Mouse (Mus musculus) left cerebral cortex, adult 18-20 months (tissue): ENCODE measurements around the gene Hipk2. TPM values are rescaled to one million over a fixed set of nuclear protein-coding genes. Genes with fewer than 3 reads are reported as not detected.
A peak's percentile ranks its signal among the peaks of the same experiment; 100 is the strongest.

ENCODE experiments used
- DNase-seq, 2 experiments: peaks; one replicate each; pipeline ENCODE4 v3.0.0; 2021 to 2022; ENCODE audit warnings: low spot score in 2 of 2, mixed read lengths in 1 of 2
- total RNA-seq, 2 experiments: library from RNA; stranded (reverse); gene quantifications; 2 replicates each; pipeline ENCODE4 v1.2.3; 2021

Gene Hipk2
- total RNA-seq, 2 experiments from 2014 or later, result 45.5 to 48.7 TPM

DNA sequence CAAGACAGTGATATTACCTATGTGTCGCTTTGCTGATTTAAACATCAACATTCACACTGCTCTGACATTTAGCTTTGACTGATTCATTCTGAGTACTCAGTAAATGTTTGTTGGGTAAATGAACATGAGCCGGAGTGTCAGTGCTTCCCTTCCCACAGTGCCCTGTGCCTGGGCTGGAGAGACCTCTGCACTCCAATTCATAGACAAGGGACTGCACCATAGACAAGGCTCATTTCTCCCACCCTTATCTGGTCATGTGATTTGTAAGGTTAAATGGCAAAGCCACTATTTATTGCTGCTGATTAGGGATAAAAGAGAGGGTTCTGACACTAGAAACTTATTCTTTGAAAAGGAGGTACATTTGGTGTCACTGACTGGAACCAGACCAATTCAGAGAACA lies 118.4 kb downstream of the Hipk2 start:
- DNase-seq, result no peak

DNA sequence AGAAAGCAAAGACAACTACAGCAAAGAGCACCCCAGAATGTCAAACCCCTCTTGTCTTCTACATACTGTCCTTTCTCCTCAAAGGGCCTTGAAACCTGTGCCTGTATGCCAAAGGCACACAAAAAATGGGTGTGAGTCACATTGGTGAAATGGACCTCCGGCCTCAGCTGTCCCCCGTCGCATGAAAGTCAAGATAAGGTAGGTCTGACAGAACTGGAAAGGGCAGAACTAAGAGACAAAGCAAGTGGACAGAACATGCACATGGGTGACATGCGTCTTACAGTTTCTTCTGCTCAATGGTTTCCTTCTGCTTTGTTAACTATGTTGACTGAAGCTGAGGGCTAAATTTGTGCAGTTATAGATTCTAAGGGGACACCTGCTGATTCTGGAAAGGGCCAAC lies 119.0 kb downstream of the Hipk2 start:
- DNase-seq, result no peak

DNA sequence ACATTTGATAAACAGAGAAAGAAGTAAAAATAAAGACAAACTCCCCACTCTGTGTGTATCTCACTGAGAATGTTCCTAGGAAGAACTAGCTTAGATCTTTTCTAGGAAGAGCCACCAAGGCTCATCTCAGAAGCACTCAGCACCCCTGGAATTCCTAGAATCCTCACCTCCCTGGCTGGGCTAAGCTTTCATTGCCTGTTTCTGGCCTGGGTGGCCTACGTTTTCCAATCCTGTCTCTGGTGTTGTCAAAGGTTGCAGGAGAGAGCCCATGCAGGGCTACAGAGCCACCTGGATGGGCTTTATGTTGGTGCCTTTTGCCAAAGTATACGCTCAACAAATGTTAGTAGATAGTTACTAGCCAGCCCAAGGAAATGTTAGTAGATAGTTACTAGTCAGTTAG lies 120.0 kb downstream of the Hipk2 start:
- no peak for DNase-seq

GRCm38 (mm10) chr6:38755188-38755587 lies 120.8 kb downstream of the Hipk2 start:
- DNase-seq, result no peak

DNA sequence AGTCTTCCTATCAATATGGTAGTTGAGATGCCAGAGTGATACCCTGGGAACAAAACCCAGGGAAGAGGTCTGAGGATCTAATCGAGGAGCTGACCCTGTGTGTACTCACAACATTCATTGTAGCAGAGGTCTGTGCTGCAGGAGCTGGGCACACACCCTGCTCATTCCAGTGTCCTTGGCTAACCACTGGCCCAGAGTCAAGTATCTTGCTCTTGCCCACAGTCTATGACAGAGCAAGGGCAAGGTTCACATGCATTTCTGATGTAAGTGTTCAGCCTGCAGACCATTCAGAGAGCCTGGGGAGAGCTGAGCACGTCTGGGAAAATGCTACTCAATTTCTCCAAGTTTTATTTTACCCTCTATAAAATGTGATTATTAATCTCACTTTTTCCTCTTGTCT lies 122.2 kb downstream of the Hipk2 start:
- no peak for DNase-seq

- no peak for DNase-seq
These were observed 122.9 kb downstream of the Hipk2 start for GRCm38 (mm10) chr6:38753025-38753424.

- no peak for DNase-seq
These were observed 123.5 kb downstream of the Hipk2 start for GRCm38 (mm10) chr6:38752495-38752894.

GRCm38 (mm10) chr6:38748037-38748436 lies 127.9 kb downstream of the Hipk2 start:
- no peak for DNase-seq

- no peak for DNase-seq
These were observed 132.6 kb downstream of the Hipk2 start for GRCm38 (mm10) chr6:38743351-38743750.

DNA sequence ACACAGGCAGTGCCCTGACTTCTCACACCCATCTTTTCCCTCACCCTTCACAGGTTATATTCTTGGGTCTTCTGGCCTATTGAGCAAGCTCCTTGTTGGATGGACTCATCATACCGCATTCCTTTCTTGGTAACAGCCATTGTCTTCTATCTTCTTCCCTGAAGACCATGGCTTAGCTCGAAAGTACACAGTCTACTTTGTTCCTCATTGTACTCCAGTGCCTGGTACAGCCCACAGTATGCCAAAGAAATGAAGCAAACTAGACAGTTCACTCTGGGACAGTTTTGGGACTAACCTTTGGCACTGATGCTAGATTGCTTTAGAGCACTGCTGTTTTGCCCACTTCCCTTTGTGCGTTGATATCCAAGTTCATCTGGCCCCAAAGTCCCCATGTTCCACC lies 133.5 kb downstream of the Hipk2 start:
- no peak for DNase-seq

DNA sequence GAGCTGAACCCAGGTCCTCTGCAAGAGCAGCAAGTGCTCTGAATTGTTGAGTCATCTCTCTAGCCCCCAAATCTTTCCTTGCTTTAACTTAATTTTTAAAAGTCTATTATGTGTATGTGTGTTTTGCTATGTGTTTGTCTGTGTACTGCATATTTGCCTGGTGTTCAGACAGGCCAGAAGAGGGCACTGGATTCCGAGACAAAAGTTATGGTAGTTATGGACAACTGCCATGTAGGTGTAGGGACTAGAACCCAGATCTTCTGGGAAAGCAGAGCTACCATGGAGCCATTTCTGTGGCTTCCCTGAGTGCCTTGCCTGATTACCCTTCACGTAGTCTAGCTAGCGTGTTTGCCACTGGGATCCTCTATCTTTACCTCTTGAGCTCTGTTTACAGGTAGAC lies 134.9 kb downstream of the Hipk2 start:
- no peak for DNase-seq

DNA sequence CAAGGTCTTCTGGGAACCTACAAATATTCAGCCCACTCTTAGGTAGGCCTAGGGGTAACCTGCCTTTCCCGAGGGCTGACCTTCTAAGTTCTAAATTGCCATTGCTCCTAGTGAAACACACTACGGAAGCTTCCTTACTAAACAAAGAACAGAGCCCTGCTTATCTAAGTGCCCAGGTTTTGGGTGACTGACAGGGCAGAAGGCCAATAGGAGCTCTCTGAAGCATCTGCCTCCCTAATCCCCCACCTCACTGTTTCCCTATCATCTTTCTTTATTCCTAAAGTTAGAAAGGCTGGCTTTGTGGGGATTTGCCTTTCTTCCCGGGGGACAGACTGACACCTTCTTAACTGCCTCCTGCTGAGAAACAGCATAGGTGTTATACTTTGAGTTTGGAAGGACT lies 136.7 kb downstream of the Hipk2 start:
- DNase-seq, result no peak

GRCm38 (mm10) chr6:38737763-38738162 lies 138.2 kb downstream of the Hipk2 start:
- DNase-seq, result no peak

- peak; percentile 84 to 85 for DNase-seq
These were observed 139.7 kb downstream of the Hipk2 start for GRCm38 (mm10) chr6:38736240-38736639.

GRCm38 (mm10) chr6:38732681-38733080 lies 143.3 kb downstream of the Hipk2 start:
- no peak for DNase-seq

DNA sequence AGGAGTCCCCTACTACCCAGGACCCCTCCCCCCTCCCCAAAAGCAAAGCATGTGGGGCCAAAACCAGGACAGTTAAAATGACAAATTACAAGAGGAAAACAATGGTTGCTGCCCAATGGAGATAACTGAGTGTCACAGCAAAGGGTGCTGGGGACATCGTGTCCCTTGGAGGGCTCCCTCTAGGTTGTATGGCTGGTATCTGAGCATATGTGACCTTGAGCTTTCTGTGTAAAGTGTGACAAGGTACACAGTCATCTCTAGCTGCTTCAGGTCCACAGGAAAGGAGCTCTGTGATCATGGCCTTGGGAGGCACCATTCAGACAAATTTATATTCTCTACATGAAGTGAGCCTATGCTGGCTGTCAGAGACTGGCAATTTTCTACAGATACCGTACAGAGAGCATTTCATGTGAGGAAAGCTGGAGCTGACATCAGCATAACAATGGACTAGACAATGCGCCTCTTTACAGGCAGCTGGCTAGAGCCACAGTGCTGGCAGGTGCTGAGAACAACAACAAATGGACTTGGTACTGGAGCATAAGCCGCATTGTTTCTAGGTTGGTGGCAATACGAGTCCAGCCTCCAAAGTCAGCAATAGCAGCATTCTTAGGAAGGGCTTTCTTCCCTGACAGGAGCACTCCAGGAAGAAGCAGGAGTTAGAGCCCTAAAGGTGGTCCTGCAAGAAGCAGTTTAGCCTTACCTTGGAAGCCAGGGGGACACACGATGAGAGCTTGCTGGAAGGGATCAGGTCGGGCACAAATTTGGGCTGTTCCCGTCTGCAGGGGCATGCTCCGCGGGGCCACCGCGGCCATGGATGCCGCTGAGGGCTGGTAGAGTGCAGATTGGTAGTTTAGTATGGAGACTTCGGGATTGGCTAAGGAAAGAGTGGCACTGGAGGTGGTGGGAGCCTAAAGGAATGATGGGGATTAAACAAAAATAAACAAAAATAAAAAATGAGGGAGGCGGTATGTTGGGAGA lies 145.5 kb downstream of the Hipk2 start:
- no peak for DNase-seq

GRCm38 (mm10) chr6:38725515-38725914 lies 150.4 kb downstream of the Hipk2 start:
- DNase-seq, result no peak

- no peak for DNase-seq
These were observed 154.6 kb downstream of the Hipk2 start for GRCm38 (mm10) chr6:38721361-38721760.

DNA sequence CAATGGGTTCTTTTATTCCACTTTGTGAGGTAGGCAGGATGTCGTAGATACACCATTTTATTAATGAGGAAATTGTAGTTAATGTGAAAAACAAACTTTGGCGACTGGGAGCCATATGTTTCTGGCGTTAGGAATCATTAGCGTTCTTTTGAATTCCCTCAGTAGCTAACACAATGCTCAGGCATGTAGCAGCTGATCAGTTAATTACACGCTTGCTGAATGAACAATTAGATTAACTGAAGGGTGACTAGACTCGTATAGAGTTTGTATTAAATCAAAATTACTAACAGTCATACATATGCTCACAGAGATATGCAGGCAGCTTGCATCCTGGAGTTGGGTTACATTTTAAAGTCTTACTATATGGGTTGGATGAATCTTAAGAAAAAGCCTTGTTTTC lies 156.7 kb downstream of the Hipk2 start:
- no peak for DNase-seq

GRCm38 (mm10) chr6:38718625-38719024 lies 157.3 kb downstream of the Hipk2 start:
- no peak for DNase-seq

DNA sequence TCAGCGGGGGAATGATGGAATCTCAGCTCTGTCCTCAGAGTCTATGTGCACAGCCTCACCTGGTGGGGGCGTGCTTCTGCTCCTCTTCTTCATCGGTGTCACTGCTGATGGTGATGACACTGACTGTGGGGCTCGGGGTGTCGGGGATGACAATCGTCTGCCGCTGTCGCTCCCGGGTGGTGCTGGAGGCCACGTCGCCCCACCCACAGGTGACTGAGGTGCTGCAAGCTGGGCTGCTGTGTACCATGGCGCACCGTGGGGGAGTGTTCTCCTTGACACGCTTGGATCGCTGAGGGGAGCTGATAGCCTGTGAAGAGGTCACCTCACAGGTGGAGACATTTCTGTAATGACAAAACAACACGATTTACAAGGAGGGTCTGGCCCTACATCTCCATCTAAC lies 160.1 kb downstream of the Hipk2 start:
- no peak for DNase-seq

DNA sequence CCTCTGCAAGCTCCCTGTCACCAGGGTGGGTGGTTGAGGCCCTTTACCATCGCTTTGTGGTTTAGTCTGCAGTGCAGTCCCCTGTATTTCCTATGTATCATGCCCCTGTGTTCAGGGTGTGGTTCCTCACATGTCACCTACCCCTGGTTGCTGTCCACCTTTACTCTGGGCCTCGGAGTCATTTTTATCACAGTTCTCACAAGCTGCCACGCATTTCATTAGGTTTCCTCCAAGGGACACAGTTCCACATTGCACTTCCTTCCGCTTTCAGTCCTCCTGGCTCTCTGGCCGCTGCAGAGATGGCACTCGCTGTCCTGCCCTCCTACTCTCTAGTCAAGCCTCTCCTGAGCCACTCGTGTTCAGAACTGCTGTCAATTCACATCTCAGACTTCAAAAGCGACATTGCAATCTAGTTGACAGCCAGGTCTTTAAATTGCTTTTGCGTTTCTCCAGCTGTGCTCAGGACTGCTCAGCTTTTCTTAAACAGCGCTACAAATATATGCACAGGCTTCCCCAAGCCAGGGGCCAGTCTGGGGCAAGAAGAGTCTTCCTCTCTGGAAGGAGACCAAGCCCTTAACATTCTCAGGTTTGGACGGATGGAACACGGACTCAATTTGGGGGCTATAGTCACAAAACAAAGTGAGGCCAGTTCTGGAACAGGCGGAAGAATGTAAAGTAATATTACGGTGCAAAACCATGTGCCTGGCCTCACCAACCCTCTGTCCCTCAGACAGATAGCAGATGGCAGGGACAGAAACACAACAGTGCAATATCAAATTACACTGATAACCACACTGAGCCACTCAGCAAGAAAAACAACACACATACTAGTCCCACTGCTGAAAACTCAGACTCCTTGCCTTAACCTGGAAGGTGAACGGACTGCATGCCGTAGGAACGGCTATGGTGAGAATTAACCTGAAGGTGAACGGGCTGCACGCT lies 161.7 kb downstream of the Hipk2 start:
- DNase-seq, result no peak
